Mouse (Mus musculus): ENCODE measurements at regions not wholly inside any gene's neighbourhood (a gene's known extent, or its start where the extent isn't known, plus 50 kb on each side); places are given as distances from the start of the nearest gene placed in this dataset.
A peak's percentile ranks its signal among the peaks of the same experiment; 100 is the strongest.

- no peak for DNase-seq (ENCODE audit: low spot score in 2 of 2)
Measured at GRCm38 (mm10) chr17:80827361-80827760, 99.1 kb upstream of the Map4k3 start.

- no peak for DNase-seq (ENCODE audit: low spot score in 2 of 2)
Measured at GRCm38 (mm10) chr17:80825971-80826730, 97.9 kb upstream of the Map4k3 start.

- peak; percentile 32 to 50 for DNase-seq (ENCODE audit: low spot score in 2 of 2)
Measured at GRCm38 (mm10) chr17:80825518-80825901, 97.2 kb upstream of the Map4k3 start.

GRCm38 (mm10) chr17:80824826-80825517 is 96.7 kb upstream of the Map4k3 start:
- no peak for DNase-seq (ENCODE audit: low spot score in 2 of 2)

GRCm38 (mm10) chr17:80824261-80824660 is 96.0 kb upstream of the Map4k3 start:
- no peak for DNase-seq (ENCODE audit: low spot score in 2 of 2)

- no peak for DNase-seq (ENCODE audit: low spot score in 2 of 2)
Measured at GRCm38 (mm10) chr17:80820888-80821287, 92.6 kb upstream of the Map4k3 start.

- DNase-seq (ENCODE audit: low spot score in 2 of 2), result no peak
Measured at GRCm38 (mm10) chr17:80818477-80819028, 90.3 kb upstream of the Map4k3 start.

- DNase-seq (ENCODE audit: low spot score in 2 of 2), result no peak
Measured at GRCm38 (mm10) chr17:80815747-80816146, 87.5 kb upstream of the Map4k3 start.

GRCm38 (mm10) chr17:80813194-80813593 is 84.9 kb upstream of the Map4k3 start:
- no peak for DNase-seq (ENCODE audit: low spot score in 2 of 2)

GRCm38 (mm10) chr17:80809275-80809674 is 81.0 kb upstream of the Map4k3 start:
- no peak for DNase-seq (ENCODE audit: low spot score in 2 of 2)

GRCm38 (mm10) chr17:80808069-80808468 is 79.8 kb upstream of the Map4k3 start:
- no peak for DNase-seq (ENCODE audit: low spot score in 2 of 2)

GRCm38 (mm10) chr17:80803361-80803915 is 75.2 kb upstream of the Map4k3 start:
- no peak for DNase-seq (ENCODE audit: low spot score in 2 of 2)

- no peak for DNase-seq (ENCODE audit: low spot score in 2 of 2)
Measured at GRCm38 (mm10) chr17:80802622-80803021, 74.3 kb upstream of the Map4k3 start.

- no peak for DNase-seq (ENCODE audit: low spot score in 2 of 2)
Measured at GRCm38 (mm10) chr17:80801991-80802390, 73.7 kb upstream of the Map4k3 start.

- DNase-seq (ENCODE audit: low spot score in 2 of 2), result peak; percentile 88 to 93
Measured at GRCm38 (mm10) chr17:80801451-80801983, 73.2 kb upstream of the Map4k3 start.

GRCm38 (mm10) chr17:80800877-80801276 is 72.6 kb upstream of the Map4k3 start:
- no peak for DNase-seq (ENCODE audit: low spot score in 2 of 2)

- no peak for DNase-seq (ENCODE audit: low spot score in 2 of 2)
Measured at GRCm38 (mm10) chr17:80800454-80800853, 72.2 kb upstream of the Map4k3 start.

GRCm38 (mm10) chr17:80799061-80799460 is 70.8 kb upstream of the Map4k3 start:
- no peak for DNase-seq (ENCODE audit: low spot score in 2 of 2)

GRCm38 (mm10) chr17:80798281-80798980 is 70.1 kb upstream of the Map4k3 start:
- no peak for DNase-seq (ENCODE audit: low spot score in 2 of 2)

- DNase-seq (ENCODE audit: low spot score in 2 of 2), result no peak
Measured at GRCm38 (mm10) chr17:80796790-80797189, 68.5 kb upstream of the Map4k3 start.

- no peak for DNase-seq (ENCODE audit: low spot score in 2 of 2)
Measured at GRCm38 (mm10) chr17:80796386-80796785, 68.1 kb upstream of the Map4k3 start.
